ENCODE assay signal across 10 mouse cellular contexts in the genomic region with DNA sequence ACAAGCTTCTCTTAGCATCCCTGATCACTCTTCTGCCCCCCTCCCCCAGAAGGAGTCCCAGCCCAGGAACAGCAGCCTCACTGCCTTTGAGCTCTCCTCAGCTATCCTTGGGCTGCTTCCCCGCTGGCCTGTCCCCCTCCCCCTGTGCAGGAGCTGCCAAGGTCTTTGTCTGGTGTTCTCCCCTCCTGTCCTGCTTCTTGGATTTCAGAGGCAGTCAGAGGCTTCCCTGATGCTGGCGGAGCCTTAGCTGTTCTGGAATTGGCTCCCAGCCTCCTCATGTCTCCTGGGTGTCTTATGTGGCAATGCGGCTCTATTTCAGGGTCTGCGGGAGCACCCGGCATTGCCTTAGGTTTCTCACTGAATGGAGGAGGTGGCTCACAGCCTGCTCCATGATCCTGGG. TPM values are rescaled to one million over a fixed set of nuclear protein-coding genes. Genes with fewer than 3 reads are reported as not detected.
DNase-seq lines count a peak whose midpoint lies in the region; ATAC-seq and TF ChIP-seq lines count a peak whose summit lies in the region.
"Had no signal": no experiment of that assay in that cellular context is flagged by ENCODE, and none has a peak within 500 bp of the region (broad histone marks: within the 10 kb centered on the region; RNA-seq: fewer than 3 reads in every experiment).

No protein-coding gene starts in this region.

- no peak overlapping the region for H3K4me3 ChIP-seq in lung, embryonic 14.5 days (ENCODE audit: low read depth, low read length)
- no peak overlapping the region for H3K4me3 ChIP-seq in lung, adult 2 months (replicated peaks; ENCODE audit: extremely low read depth, low read depth, low read length)
- no peak overlapping the region for H3K4me3 ChIP-seq in embryonic facial prominence, embryonic 15.5 days (replicated peaks)
- H3K4me3 ChIP-seq: liver, embryonic 15.5 days had no signal

- WGBS in lung, embryonic 14.5 days = 38% methylated on average over 5 of the region's 5 CpGs
- WGBS in lung, adult 2 months = 64% methylated on average over 5 of the region's 5 CpGs
- 27% methylated on average over 5 of the region's 5 CpGs for WGBS in embryonic facial prominence, embryonic 15.5 days

- H3K4me2 ChIP-seq in lung, embryonic 14.5 days = peak overlapping the region; percentile 13; the same call in 1 of the 2 replicates
- H3K4me2 ChIP-seq in embryonic facial prominence, embryonic 15.5 days (replicated peaks) = no peak overlapping the region
- H3K4me2 ChIP-seq: liver, embryonic 15.5 days had no signal

- no peaks in the 10 kb centered on the region for H3K27me3 ChIP-seq in lung, embryonic 14.5 days (ENCODE audit: insufficient read depth, low read length)
- no peaks in the 10 kb centered on the region for H3K27me3 ChIP-seq in embryonic facial prominence, embryonic 15.5 days
- H3K27me3 ChIP-seq: liver, embryonic 15.5 days had no signal

- peak; percentile 69 for DNase-seq in adrenal gland, postnatal 10 days
- DNase-seq in adrenal gland, postnatal 4 days (ENCODE audit: low spot score in 2 of 2) = no peak
- DNase-seq in lung, embryonic 14.5 days = peak; percentile 70
- no peak for DNase-seq in lung, adult 2 months
- peak; percentile 72 for DNase-seq in lung, postnatal 10 days
- no peak for DNase-seq in natural killer cell, adult 2 months (ENCODE audit: low spot score in 2 of 2)
- no peak for DNase-seq in kidney, adult 9 months
- DNase-seq: kidney, adult 2 months had no signal

- TF ChIP-seq CTCF in lung, embryonic 14.5 days (IDR thresholded peaks at IDR 0.05; ENCODE audit: low read depth) = no peak
- TF ChIP-seq CTCF in lung, adult 2 months (IDR thresholded peaks at IDR 0.05; ENCODE audit: insufficient read depth, low read length) = no peak

- TF ChIP-seq POLR2A in lung, adult 2 months (IDR thresholded peaks at IDR 0.05; ENCODE audit: borderline replicate concordance, extremely low read depth, low read depth, low read length) = no peak

- peak overlapping the region; percentile 75 for H3K27ac ChIP-seq in lung, embryonic 14.5 days (ENCODE audit: low read depth)
- H3K27ac ChIP-seq in embryonic facial prominence, embryonic 15.5 days (replicated peaks) = 0 out of 2 replicates have a peak overlapping the region, but pooled peaks have one; percentile 51
- H3K27ac ChIP-seq: liver, embryonic 15.5 days had no signal

- H3K9ac ChIP-seq in lung, embryonic 14.5 days = no peak overlapping the region
- H3K9ac ChIP-seq in embryonic facial prominence, embryonic 15.5 days = no peak overlapping the region
- H3K9ac ChIP-seq: liver, embryonic 15.5 days had no signal

- no peaks in the 10 kb centered on the region for H3K36me3 ChIP-seq in lung, embryonic 14.5 days (ENCODE audit: insufficient read depth)
- H3K36me3 ChIP-seq in embryonic facial prominence, embryonic 15.5 days = no peaks in the 10 kb centered on the region
- H3K36me3 ChIP-seq: liver, embryonic 15.5 days had no signal

- peak; percentile 59 for ATAC-seq in lung, embryonic 14.5 days (ENCODE audit: insufficient read depth)
- ATAC-seq in embryonic facial prominence, embryonic 15.5 days (ENCODE audit: insufficient number of reproducible peaks, low FRiP score, low TSS enrichment, low read depth) = no peak

- no peaks in the 10 kb centered on the region for H3K9me3 ChIP-seq in lung, embryonic 14.5 days (ENCODE audit: low read depth, low read length)
- no peaks in the 10 kb centered on the region for H3K9me3 ChIP-seq in embryonic facial prominence, embryonic 15.5 days (replicated peaks)
- H3K9me3 ChIP-seq: liver, embryonic 15.5 days had no signal

- peaks cover 33% of the 10 kb centered on the region for H3K4me1 ChIP-seq in lung, embryonic 14.5 days (ENCODE audit: insufficient read depth)
- H3K4me1 ChIP-seq in lung, adult 2 months (ENCODE audit: control insufficient read depth, insufficient read depth, low read length) = no peaks in the 10 kb centered on the region
- H3K4me1 ChIP-seq in embryonic facial prominence, embryonic 15.5 days = peaks cover 44% of the 10 kb centered on the region
- H3K4me1 ChIP-seq: liver, embryonic 15.5 days had no signal

RNA-seq across cellular contexts. Expression of a gene that starts 22.8 kb away (rescaled TPM):
- total RNA-seq in adrenal gland, postnatal 10 days (2021) = 10 to 100 TPM; 17.6 to 19.4 TPM
- 10 to 100 TPM; 17.4 to 17.8 TPM for total RNA-seq in adrenal gland, postnatal 4 days (2021)
- 9.5 and 10.9 TPM in 2 replicates for polyA plus RNA-seq in lung, embryonic 14.5 days (2014; fragmentation: Nextera tagmentation; extraction: Ambion mirVana)
- 27.4 and 32.8 TPM in 2 replicates for polyA plus RNA-seq in lung, adult 2 months (2012; rRNA removed)
- polyA plus RNA-seq in embryonic facial prominence, embryonic 15.5 days (2015; fragmentation: Nextera tagmentation; extraction: Ambion mirVana) = 24.6 and 26.6 TPM in 2 replicates

Comparison
In these comparisons a context has a peak if more than half of its experiments do, and no peak if none do; other contexts are left out.
1. DNase-seq: peak in adrenal gland, postnatal 10 days (single experiment), lung, embryonic 14.5 days (single experiment) and lung, postnatal 10 days (single experiment); none in adrenal gland, postnatal 4 days (0 of 2), lung, adult 2 months (single experiment), natural killer cell, adult 2 months (0 of 2) and kidney, adult 9 months (single experiment).